Mouse (Mus musculus) stomach, embryonic 16.5 days (tissue): Measurements from ENCODE around the gene Enox1. TPM values are rescaled to one million over a fixed set of nuclear protein-coding genes. Genes with fewer than 3 reads are reported as not detected.

Experiments
- ATAC-seq: fragments of 200-750 bp; cut with Nextera tagmentation; 2 replicates; pipeline ENCODE4 v1.8.0; 2017; ENCODE audit warnings: moderate number of reproducible peaks, moderate TSS enrichment; ENCODE audit not compliant: insufficient read depth, low FRiP score
- H3K27ac ChIP-seq: fragments of 300-500 bp; sonication (generic); 2 replicates; pipeline ENCODE4 v1.5.1; 2014; ENCODE audit warnings: low read length
- H3K27me3 ChIP-seq: fragments of 300-500 bp; sonication (generic); 2 replicates; pipeline ENCODE4 v1.6.1; 2014; ENCODE audit warnings: low read length, control low read depth, mixed read lengths; ENCODE audit not compliant: control insufficient read depth, insufficient read depth
- H3K36me3 ChIP-seq: fragments of 300-500 bp; sonication (generic); 2 replicates; pipeline ENCODE4 v1.6.1; 2014; ENCODE audit warnings: low read length; ENCODE audit not compliant: control insufficient read depth, insufficient read depth
- H3K4me1 ChIP-seq: fragments of 300-500 bp; sonication (generic); 2 replicates; pipeline ENCODE4 v1.6.1; 2014; ENCODE audit warnings: low read length, control low read depth, mixed read lengths; ENCODE audit not compliant: control insufficient read depth, insufficient read depth
- H3K4me2 ChIP-seq: fragments of 300-500 bp; sonication (generic); 2 replicates; pipeline ENCODE4 v1.6.1; 2014; ENCODE audit warnings: low read depth, low read length, mixed read lengths
- H3K4me3 ChIP-seq: fragments of 300-500 bp; sonication (generic); replicated peaks from 2 replicates; pipeline ENCODE4 v1.5.1; 2014; ENCODE audit warnings: mild to moderate bottlenecking, low read length
- H3K9ac ChIP-seq: fragments of 300-500 bp; sonication (generic); 2 replicates; pipeline ENCODE4 v1.6.1; 2014; ENCODE audit warnings: low read length
- H3K9me3 ChIP-seq: fragments of 300-500 bp; sonication (generic); replicated peaks from 2 replicates; pipeline ENCODE4 v1.6.1; 2016; ENCODE audit warnings: low read length, control low read depth; ENCODE audit not compliant: control insufficient read depth
- WGBS: fragments of 180-500 bp; shearing (Covaris S2); extraction: QIAGEN DNeasy Blood & Tissue Kit; methylation state at CpG from one replicate; pipeline ENCODE4 v1.1.7; 2014; 5-methylcytosine and 5-hydroxymethylcytosine counted together
- polyA plus RNA-seq: library from polyadenylated mRNA; unstranded; fragments of >200 nt; fragmentation: Nextera tagmentation; extraction: Ambion mirVana; gene quantifications from 2 replicates; pipeline ENCODE4 v1.2.1, GENCODE M21; 2015

The Enox1 gene
- polyA plus RNA-seq, 1 experiment from 2014 or later, result 6.6 TPM

DNA sequence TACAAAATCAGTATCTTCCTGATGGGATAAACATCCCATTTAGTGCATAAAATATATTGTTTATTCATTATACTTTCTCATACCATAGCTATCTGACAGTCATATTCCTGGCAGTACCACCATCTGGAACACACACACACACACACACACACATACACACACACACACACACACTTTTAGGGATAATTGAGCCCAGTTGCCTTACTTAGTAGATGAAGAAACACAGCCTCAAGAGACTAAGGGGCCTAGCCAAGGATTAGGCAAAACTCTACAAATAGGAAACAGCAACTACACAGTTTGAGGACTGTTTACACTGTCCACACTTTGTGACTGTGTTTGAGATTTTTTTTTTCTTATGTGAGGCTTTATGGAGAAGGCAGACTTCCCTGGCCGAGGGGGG is 100.9 kb downstream of the Enox1 start:
- H3K27me3 ChIP-seq, result no peaks in the 10 kb centered on the region
- WGBS, result 77% methylated on average over 1 of the region's 1 CpGs
- no peak for ATAC-seq

DNA sequence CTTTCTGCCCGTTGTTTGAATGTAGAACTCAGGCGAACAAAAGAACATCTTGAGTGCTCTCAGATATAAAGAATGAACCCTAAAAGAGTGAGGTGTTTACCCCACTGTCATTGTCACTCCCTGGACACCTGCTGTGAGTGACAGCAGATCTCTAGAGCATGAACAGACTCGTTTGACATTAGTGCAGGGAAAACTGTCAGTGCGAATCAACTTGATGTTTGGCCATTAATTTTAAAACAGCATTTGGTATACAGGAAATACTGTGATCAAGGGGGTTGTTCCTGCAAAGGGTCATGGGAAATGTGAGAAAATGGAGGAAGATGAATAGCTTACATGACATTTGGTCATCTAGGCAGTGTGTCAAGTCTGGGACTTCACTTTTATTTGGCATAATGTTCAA is 101.6 kb downstream of the Enox1 start:
- Histone ChIP-seq H3K9me3 (no peaks in the 10 kb centered on the region), H3K9ac (no peak overlapping the region), H3K36me3 (no peaks in the 10 kb centered on the region), H3K4me3 (no peak overlapping the region), H3K4me2 (no peak overlapping the region), H3K4me1 (no peaks in the 10 kb centered on the region), H3K27ac (no peak overlapping the region), H3K27me3 (no peaks in the 10 kb centered on the region)
- no peak for ATAC-seq
- 69% methylated on average over 4 of the region's 4 CpGs for WGBS

More for the DNA sequence above, 100.9 kb downstream of the Enox1 start:
- H3K27ac ChIP-seq, result no peak overlapping the region
- no peak overlapping the region for H3K9ac ChIP-seq
- H3K9me3 ChIP-seq, result no peaks in the 10 kb centered on the region
- no peak overlapping the region for H3K4me3 ChIP-seq
- no peaks in the 10 kb centered on the region for H3K36me3 ChIP-seq
- H3K4me2 ChIP-seq, result no peak overlapping the region
- no peaks in the 10 kb centered on the region for H3K4me1 ChIP-seq

DNA sequence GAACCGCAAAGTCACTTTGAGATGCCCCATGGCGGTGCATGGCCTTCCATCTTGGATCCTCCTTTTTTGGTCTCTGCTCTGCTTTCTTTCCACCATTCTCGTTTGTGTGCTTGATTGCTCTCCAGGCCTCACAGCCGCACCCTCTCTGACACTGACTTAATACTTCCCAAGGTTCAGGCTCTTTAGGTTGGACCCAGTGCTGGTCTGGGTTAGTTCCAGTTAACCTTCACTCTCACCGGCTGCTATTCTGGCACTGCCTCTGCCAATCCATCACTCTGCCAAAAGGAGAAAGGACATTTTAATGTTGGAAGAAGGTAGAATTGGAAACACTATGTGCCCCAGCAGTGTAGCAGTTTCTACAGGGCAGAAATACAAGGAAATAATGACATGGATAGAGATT is 103.1 kb downstream of the Enox1 start:
- Histone ChIP-seq H3K36me3 (no peaks in the 10 kb centered on the region), H3K4me1 (no peaks in the 10 kb centered on the region), H3K4me3 (no peak overlapping the region), H3K9ac (no peak overlapping the region), H3K27me3 (no peaks in the 10 kb centered on the region), H3K27ac (no peak overlapping the region), H3K9me3 (no peaks in the 10 kb centered on the region), H3K4me2 (no peak overlapping the region)
- 82% methylated on average over 5 of the region's 5 CpGs for WGBS
- no peak for ATAC-seq

DNA sequence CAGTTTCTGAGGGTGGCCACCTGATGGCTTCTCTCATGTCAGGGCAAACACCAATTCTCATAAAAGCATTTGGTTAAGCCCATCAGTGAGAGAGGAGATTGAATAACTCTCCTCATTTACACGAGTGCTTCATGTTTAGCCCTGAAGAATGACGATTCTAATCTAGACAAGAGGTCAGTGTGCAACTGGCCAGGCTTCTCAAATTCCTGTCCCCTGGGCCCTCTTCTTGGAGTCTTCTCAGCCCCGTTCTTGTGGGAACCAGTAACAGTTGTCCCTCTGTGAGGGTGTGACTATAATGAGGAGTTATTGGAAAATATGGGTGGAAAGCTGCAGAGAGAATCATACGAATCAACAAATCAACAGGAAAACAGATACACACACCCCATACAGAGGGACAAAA is 103.5 kb downstream of the Enox1 start:
- no peak overlapping the region for H3K9ac ChIP-seq
- no peaks in the 10 kb centered on the region for H3K36me3 ChIP-seq
- no peak for ATAC-seq
- H3K27ac ChIP-seq, result no peak overlapping the region
- no peaks in the 10 kb centered on the region for H3K4me1 ChIP-seq
- H3K4me2 ChIP-seq, result no peak overlapping the region
- 54% methylated on average over 4 of the region's 4 CpGs for WGBS
- no peak overlapping the region for H3K4me3 ChIP-seq
- H3K9me3 ChIP-seq, result no peaks in the 10 kb centered on the region
- H3K27me3 ChIP-seq, result no peaks in the 10 kb centered on the region

DNA sequence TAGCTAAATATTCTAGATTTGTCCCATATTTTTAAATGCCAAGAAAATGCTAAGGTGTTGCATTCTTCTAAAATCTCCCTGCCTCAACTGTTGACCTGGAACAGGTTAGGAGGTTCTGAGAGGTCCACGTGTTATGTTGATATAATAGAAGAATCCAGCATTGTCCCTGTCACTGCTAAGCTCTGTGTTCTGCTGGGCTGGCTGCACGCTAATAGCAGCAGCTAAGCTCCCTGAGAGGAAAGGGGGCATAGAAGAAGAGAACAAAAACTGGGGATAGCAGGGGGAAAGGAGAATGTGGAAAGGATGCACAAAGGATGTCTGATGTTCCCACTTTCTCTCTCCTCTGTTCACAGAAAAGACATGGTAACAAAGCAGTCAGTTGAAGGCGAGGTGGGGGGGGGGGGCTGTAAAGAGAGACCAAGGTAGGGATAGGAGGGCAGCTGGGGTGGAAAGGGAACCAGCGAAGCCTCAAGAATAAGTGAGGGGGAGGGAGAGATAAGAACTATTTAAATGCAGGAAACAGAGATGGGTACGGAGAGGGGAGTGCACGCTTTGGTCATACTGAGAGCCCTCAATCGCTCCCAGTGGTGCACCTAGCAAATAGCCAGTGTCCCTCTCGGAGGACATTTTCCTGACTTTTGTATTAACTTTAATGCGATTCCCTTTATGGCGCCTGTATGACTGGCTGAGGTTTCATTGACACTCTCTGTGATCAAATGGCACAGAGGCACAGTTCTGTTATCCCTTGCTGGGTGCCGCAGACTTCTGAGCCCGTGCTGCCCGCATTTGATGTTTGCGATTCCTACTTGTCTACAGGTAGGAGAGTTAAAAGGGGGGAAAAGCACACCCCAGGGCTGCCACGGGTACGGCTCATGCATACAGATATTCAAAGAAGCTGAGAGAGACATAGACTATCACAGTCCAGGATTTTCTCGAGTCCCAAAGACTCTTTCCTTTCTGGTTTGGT is 110.5 kb downstream of the Enox1 start:
- 69% methylated on average over 17 of the region's 17 CpGs for WGBS

DNA sequence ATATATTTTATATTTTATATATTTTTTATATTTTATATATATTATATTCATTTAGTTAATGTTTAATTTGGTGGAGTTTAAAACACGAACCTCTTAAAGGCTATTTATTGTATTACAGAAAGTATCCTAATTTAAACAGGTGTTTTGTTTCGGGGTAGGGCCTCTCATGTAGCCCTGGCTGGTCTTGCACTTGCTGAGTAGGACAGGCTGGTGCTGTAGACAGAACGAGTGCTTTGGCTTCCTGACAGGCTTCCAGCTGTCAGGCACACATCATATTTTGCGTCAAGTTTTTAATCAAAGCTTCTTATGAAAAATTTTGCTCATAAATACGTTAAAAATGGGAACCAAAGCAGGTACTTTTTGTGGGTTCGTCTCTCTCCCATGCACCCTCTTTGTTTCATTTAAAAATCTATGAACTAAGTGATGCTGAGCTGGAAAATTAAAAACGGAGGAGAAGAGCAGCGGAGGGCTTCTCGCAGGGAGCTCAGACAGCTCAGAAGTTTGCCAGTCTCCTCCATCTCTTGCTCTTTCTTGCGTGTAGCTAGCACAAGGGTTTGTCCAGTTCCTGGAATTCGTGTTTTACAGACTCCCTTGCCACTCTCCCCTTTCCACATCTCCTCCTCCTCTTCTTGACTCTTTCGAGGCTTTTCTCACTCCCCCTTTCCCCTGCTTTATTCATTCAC is 115.8 kb downstream of the Enox1 start:
- no peak for ATAC-seq
- Histone ChIP-seq H3K9me3 (no peaks in the 10 kb centered on the region), H3K4me1 (no peaks in the 10 kb centered on the region), H3K36me3 (no peaks in the 10 kb centered on the region), H3K9ac (no peak overlapping the region), H3K4me2 (no peak overlapping the region), H3K27me3 (no peaks in the 10 kb centered on the region), H3K27ac (no peak overlapping the region), H3K4me3 (no peak overlapping the region)
- 53% methylated on average over 12 of the region's 12 CpGs for WGBS

More for the DNA sequence above, 110.5 kb downstream of the Enox1 start:
- no peak for ATAC-seq
- Histone ChIP-seq H3K4me3 (no peak overlapping the region), H3K4me1 (no peaks in the 10 kb centered on the region), H3K9me3 (no peaks in the 10 kb centered on the region), H3K4me2 (no peak overlapping the region), H3K27me3 (no peaks in the 10 kb centered on the region), H3K36me3 (no peaks in the 10 kb centered on the region), H3K9ac (no peak overlapping the region), H3K27ac (no peak overlapping the region)

DNA sequence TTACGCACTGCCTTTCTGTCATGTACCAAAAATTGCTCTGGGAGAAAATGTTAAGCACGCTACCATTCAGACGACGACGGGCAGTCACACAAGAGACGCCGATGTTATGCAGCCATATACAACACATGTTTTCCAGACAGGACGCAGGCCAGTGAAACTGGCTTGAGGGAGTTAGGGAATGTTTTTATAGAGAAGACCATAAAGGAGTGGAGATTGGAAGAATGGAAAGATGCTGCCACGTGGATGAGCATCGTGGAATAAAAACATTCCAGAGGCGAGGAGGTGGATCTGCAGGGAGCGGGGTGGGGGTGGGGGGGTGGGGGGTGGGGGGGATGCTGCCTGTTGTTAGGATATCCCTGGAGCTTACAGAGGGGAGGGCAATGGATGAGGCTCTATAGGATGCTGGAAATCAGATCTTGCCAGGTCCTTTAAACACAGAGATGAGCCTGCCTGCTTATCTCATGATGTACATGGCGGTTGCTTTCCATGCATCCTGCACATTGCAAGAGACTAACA is 116.4 kb downstream of the Enox1 start:
- WGBS, result 51% methylated on average over 13 of the region's 13 CpGs
- no peak overlapping the region for H3K9ac ChIP-seq
- H3K4me2 ChIP-seq, result no peak overlapping the region
- H3K27ac ChIP-seq, result no peak overlapping the region
- H3K9me3 ChIP-seq, result no peaks in the 10 kb centered on the region
- no peaks in the 10 kb centered on the region for H3K27me3 ChIP-seq
- H3K4me3 ChIP-seq, result no peak overlapping the region
- no peak for ATAC-seq
- H3K36me3 ChIP-seq, result no peaks in the 10 kb centered on the region
- no peaks in the 10 kb centered on the region for H3K4me1 ChIP-seq

DNA sequence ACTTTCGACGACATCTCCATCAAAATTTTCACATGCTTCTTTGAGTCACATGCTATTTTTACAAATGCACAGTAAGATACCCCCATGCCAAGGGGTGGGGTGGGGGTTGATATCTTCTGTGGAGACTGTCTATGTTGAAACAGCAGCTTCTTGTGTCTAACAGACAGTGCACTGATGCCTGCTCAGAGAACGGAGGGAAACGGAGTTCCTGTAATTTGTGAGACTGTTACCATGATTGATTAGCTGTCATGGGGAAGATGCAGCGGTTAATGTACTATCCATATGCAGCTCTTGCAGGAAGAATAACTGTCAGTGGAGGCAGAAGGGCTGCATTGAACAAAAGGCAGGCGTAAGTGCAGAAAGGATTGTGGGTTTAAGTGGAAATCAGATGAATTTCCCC is 117.2 kb downstream of the Enox1 start:
- Histone ChIP-seq H3K4me1 (no peaks in the 10 kb centered on the region), H3K27me3 (no peaks in the 10 kb centered on the region), H3K4me3 (no peak overlapping the region), H3K4me2 (no peak overlapping the region), H3K9ac (no peak overlapping the region), H3K9me3 (no peaks in the 10 kb centered on the region), H3K36me3 (no peaks in the 10 kb centered on the region), H3K27ac (no peak overlapping the region)
- ATAC-seq, result no peak
- WGBS, result 51% methylated on average over 6 of the region's 6 CpGs

DNA sequence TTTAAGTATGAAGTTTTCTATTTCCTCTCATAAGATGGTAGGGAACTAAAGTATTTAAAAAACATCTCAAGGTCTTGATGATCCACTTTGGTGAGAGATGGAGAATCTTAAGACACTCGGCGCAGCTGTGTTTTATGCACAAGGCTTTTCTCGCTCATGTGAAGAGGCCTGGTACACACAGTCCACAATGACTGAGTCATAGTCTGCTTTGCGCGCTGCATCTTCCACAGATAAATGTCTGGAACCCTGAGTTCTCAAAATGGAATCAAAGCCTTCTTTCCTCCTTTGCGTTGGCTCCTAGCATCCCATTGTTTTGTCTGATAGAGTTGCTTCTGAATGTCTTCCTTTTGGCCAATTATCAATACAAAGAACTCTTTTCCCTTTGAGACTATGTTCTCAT is 119.0 kb downstream of the Enox1 start:
- no peak overlapping the region for H3K4me3 ChIP-seq
- no peaks in the 10 kb centered on the region for H3K36me3 ChIP-seq
- WGBS, result 89% methylated on average over 6 of the region's 6 CpGs
- no peaks in the 10 kb centered on the region for H3K27me3 ChIP-seq
- ATAC-seq, result no peak
- no peaks in the 10 kb centered on the region for H3K4me1 ChIP-seq
- no peaks in the 10 kb centered on the region for H3K9me3 ChIP-seq
- H3K9ac ChIP-seq, result no peak overlapping the region
- H3K27ac ChIP-seq, result no peak overlapping the region
- no peak overlapping the region for H3K4me2 ChIP-seq
